Comparison of ENCODE assay signal across 18 mouse cellular contexts in genomic region chr8:71563992-71564391, GRCm38 (mm10). TPM values are rescaled to one million over a fixed set of nuclear protein-coding genes. Genes with fewer than 3 reads are reported as not detected.
DNase-seq lines count a peak whose midpoint lies in the region; TF ChIP-seq lines count a peak whose summit lies in the region.
"Had no signal": no experiment of that assay in that cellular context is flagged by ENCODE, and none has a peak within 500 bp of the region (broad histone marks: within the 10 kb centered on the region; RNA-seq: fewer than 3 reads in every experiment).

No protein-coding gene starts in this region.

- H3K27ac ChIP-seq in left cerebral cortex, adult 2 months, result no peak overlapping the region
- H3K27ac ChIP-seq: forebrain, embryonic 12.5 days; hindbrain, embryonic 14.5 days; liver, embryonic 13.5 days; midbrain, embryonic 12.5 days had no signal

- peak; percentile 40 for DNase-seq in cerebellum, adult 9-10 months
- DNase-seq in cerebellum, adult 18-20 months, result no peak
- DNase-seq in left cerebral cortex, adult 2 months (ENCODE audit: extremely low spot score in 1 of 2, low spot score in 2 of 2), result no peak
- DNase-seq in left cerebral cortex, postnatal 4 days, result no peak
- DNase-seq in thymus, postnatal 25 days, result peak; percentile 16
- no peak for DNase-seq in thymus, adult 18-20 months
- no peak for DNase-seq in c-Kit-positive CD71-positive TER-119-positive erythroid progenitor cells, embryonic 14.5 days (ENCODE audit: low spot score)
- DNase-seq: adrenal gland, postnatal 14 days; heart, adult 11 months; heart, postnatal 10 days; kidney, adult 18-20 months; kidney, postnatal 36 days; liver, embryonic 13.5 days; lung, postnatal 4 days had no signal

- no peak overlapping the region for H3K4me3 ChIP-seq in left cerebral cortex, adult 2 months
- H3K4me3 ChIP-seq: forebrain, embryonic 12.5 days; liver, embryonic 13.5 days; midbrain, embryonic 12.5 days had no signal

- intact Hi-C loops in left cerebral cortex, adult 2 months (cut with DNase I), result no loop called here
- intact Hi-C loops in left cerebral cortex, postnatal 4 days (cut with DNase I), result loop anchor here (5.0 to 10.0 kb wide), 2 partner anchors 33 to 101 kb away; partner anchors contain the start of gene Fam129c

- TF ChIP-seq CTCF in left cerebral cortex, adult 2 months (IDR thresholded peaks at IDR 0.05), result peak; percentile 25

RNA-seq across cellular contexts. Expression of gene Nxnl1, which starts 2.4 kb away (rescaled TPM):
- under 1 TPM in 1 of 2 experiments, not detected in 1; 0.11 TPM for total RNA-seq in left cerebral cortex, adult 2 months (2021)
- total RNA-seq in left cerebral cortex, postnatal 4 days (2021), result not detected

RNA-seq across cellular contexts. Expression of gene Slc27a1, which starts 4.7 kb away (rescaled TPM):
- 100 to 1,000 TPM; 108 to 109 TPM for total RNA-seq in left cerebral cortex, adult 2 months (2021)
- total RNA-seq in left cerebral cortex, postnatal 4 days (2021), result 10 to 100 TPM; 60.5 to 71.1 TPM

RNA-seq across cellular contexts. Expression of gene Tmem221, which starts 5.3 kb away (rescaled TPM):
- not detected for total RNA-seq in left cerebral cortex, adult 2 months (2021)
- total RNA-seq in left cerebral cortex, postnatal 4 days (2021), result not detected
- total RNA-seq: left cerebral cortex, postnatal 36 days had no signal

RNA-seq across cellular contexts. Expression of gene Mvb12a, which starts 21.3 kb away (rescaled TPM):
- total RNA-seq in left cerebral cortex, adult 2 months (2021), result 10 to 100 TPM; 37.2 to 37.6 TPM
- 10 to 100 TPM; 37.4 to 40.7 TPM for total RNA-seq in left cerebral cortex, postnatal 4 days (2021)

RNA-seq across cellular contexts. Expression of gene Bst2, which starts 26.7 kb away (rescaled TPM):
- 1 to 10 TPM; 3.5 to 4.0 TPM for total RNA-seq in left cerebral cortex, adult 2 months (2021)
- 1 to 10 TPM; 3.0 to 3.5 TPM for total RNA-seq in left cerebral cortex, postnatal 4 days (2021)

Comparison
In these comparisons a context has a peak if more than half of its experiments do, and no peak if none do; other contexts are left out.
1. DNase-seq: peak in cerebellum, adult 9-10 months (single experiment) and thymus, postnatal 25 days (single experiment); none in cerebellum, adult 18-20 months (0 of 2), left cerebral cortex, adult 2 months (0 of 2), left cerebral cortex, postnatal 4 days (single experiment), thymus, adult 18-20 months (0 of 2) and c-Kit-positive CD71-positive TER-119-positive erythroid progenitor cells, embryonic 14.5 days (single experiment).